Mouse (Mus musculus): ENCODE data around the gene Mast4.

GRCm38 (mm10) chr13:103334392-103334686 is at the start of gene Mast4:
- TF ChIP-seq CTCF (conservative IDR thresholded peaks at IDR 0.05 in 1 of 2, IDR thresholded peaks at IDR 0.05 in 1 of 2; ENCODE audit: low read depth in 2 of 2, low read length in 2 of 2) (no peak), NELFE (IDR thresholded peaks at IDR 0.05; ENCODE audit: low read depth, low read length) (no peak)

All from CH12.LX (cell line).